Mouse (Mus musculus): ENCODE measurements around the gene Map1b. TPM values are rescaled to one million over a fixed set of nuclear protein-coding genes. Genes with fewer than 3 reads are reported as not detected.

The Map1b gene
- polyA plus RNA-seq, 1 experiment, result 81.3 TPM

DNA sequence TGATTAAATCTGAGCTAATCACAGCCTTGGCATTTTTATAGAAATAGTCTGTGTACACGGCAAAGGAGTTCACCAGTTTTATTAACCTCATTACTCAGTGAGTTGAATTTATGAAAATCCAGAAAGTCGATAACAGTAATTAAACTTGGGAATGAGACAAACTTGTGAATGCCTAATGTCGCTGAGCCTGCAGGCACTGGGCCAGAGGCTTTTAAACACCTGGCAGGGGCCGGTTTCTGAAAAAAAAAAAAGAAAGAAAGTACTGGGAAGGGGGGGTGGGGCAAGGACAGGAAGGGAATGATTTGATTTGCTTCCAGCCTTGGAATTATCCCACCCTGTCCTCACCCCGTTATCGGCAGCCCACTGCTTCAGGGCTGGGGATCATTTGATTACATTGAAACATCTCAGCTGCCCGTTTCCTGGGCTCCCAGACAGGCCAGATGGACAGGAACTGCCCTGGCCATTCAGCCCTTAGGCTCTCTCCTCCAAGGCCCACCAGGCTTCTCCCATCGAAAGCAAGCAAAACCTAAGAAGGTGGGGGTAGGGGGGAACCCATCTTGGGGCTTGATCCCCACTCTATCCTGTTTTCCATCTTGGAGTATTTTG is 21.7 kb upstream of the Map1b start:
- H3K4me3 ChIP-seq (ENCODE audit: insufficient read depth, low read length), result no peak overlapping the region
- H3K27ac ChIP-seq (ENCODE audit: insufficient read depth, low read length), result no peak overlapping the region
- H3K4me1 ChIP-seq (ENCODE audit: control insufficient read depth, insufficient read depth, low read length), result no peaks in the 10 kb centered on the region; the same call in 1 of the 2 replicates
- TF ChIP-seq POLR2A (IDR thresholded peaks at IDR 0.05; ENCODE audit: low read depth, low read length) (no peak), CTCF (IDR thresholded peaks at IDR 0.05; ENCODE audit: borderline replicate concordance, insufficient read depth, low read length) (no peak)

DNA sequence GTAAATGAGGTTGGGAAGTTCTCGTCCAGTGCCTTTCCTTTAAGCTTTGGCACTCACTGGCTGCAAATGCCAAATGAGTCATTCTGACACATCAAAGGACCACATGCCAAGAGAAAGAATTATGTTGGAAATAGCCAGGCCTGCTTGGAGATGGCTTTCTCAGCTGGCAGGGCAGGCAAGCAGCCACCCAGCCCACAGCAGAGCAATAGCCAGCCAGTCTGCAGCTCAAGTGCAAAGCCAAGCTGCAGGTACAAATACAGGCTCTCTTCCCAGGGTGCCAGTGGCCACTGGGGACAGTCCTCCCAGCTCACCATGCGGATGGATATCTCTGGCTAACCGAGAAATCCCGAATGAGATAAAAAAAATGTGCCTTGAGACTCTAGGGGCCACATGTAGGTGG is 12.1 kb upstream of the Map1b start:
- TF ChIP-seq POLR2A (IDR thresholded peaks at IDR 0.05; ENCODE audit: low read depth, low read length) (no peak), CTCF (IDR thresholded peaks at IDR 0.05; ENCODE audit: borderline replicate concordance, insufficient read depth, low read length) (no peak)
- H3K4me1 ChIP-seq (ENCODE audit: control insufficient read depth, insufficient read depth, low read length), result 0 out of 2 replicates have a peak, but pooled peaks cover 2% of the 10 kb centered on the region
- no peak overlapping the region for H3K4me3 ChIP-seq (ENCODE audit: insufficient read depth, low read length)
- no peak overlapping the region for H3K27ac ChIP-seq (ENCODE audit: insufficient read depth, low read length)

DNA sequence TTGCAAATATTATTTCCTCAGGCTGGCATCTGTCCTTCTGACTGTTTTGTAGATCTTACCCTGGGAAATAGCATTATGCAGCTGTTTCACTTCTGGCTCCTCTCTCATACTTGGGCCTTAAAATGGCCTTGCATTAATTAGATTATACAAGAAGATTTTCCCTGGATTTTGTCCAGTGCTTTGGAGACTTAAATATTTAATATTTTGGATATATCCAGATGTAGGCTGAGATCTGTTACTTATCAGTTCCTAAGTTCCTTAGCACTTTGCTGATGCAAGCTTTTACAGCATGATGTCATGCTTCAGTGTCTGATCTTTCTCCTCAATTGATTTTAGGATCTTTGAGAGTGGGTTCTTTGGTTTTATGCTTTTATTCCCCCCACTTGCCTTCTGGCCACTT is 11.6 kb upstream of the Map1b start:
- no peak for TF ChIP-seq POLR2A (IDR thresholded peaks at IDR 0.05; ENCODE audit: low read depth, low read length)
- no peak for TF ChIP-seq CTCF (IDR thresholded peaks at IDR 0.05; ENCODE audit: borderline replicate concordance, insufficient read depth, low read length)
- Histone ChIP-seq H3K27ac (ENCODE audit: insufficient read depth, low read length) (no peak overlapping the region), H3K4me1 (ENCODE audit: control insufficient read depth, insufficient read depth, low read length) (0 out of 2 replicates have a peak, but pooled peaks cover 2% of the 10 kb centered on the region), H3K4me3 (ENCODE audit: insufficient read depth, low read length) (no peak overlapping the region)

DNA sequence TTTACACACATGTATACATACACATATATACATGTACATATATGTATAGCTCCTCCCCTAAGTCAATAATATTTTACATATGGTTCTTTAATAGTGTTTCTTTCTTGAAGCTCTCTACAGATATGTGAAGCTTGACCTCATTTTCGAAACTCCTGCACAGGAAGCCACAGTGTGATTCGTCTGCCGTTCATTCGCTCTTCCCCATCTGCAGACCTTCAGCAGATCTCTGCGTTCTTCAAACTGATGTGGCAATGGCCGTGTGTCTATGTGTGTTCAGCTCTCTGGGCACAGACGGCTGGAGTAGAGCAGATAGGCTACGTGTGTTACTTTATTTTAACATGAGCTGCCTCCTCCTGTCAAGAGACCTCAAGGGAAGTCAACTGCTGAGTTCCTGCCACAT is 9.2 kb upstream of the Map1b start:
- Histone ChIP-seq H3K4me3 (ENCODE audit: insufficient read depth, low read length) (no peak overlapping the region), H3K4me1 (ENCODE audit: control insufficient read depth, insufficient read depth, low read length) (0 out of 2 replicates have a peak, but pooled peaks cover 2% of the 10 kb centered on the region), H3K27ac (ENCODE audit: insufficient read depth, low read length) (no peak overlapping the region)
- no peak for TF ChIP-seq CTCF (IDR thresholded peaks at IDR 0.05; ENCODE audit: borderline replicate concordance, insufficient read depth, low read length)
- TF ChIP-seq POLR2A (IDR thresholded peaks at IDR 0.05; ENCODE audit: low read depth, low read length), result no peak

DNA sequence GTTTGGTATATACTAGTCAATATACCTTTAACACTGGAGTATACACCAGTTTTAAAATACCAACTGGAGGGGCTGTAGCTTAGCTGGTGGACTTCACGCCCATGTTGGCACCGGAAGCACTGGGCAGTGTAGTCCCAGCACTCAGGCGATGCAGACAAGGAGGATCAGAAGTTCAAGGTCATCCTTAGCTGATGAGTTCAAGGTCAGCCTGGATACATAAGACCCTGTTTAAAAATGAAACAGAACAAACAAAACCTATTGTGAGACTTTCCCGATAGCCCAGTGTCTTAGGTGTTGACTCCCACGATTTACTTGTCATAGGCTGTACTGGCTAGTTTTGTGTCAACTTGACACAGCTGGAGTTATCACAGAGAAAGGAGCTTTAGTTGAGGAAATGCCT is 1.5 kb upstream of the Map1b start:
- Histone ChIP-seq H3K4me3 (ENCODE audit: insufficient read depth, low read length) (no peak overlapping the region), H3K4me1 (ENCODE audit: control insufficient read depth, insufficient read depth, low read length) (no peaks in the 10 kb centered on the region), H3K27ac (ENCODE audit: insufficient read depth, low read length) (no peak overlapping the region)
- no peak for TF ChIP-seq CTCF (IDR thresholded peaks at IDR 0.05; ENCODE audit: borderline replicate concordance, insufficient read depth, low read length)
- no peak for TF ChIP-seq POLR2A (IDR thresholded peaks at IDR 0.05; ENCODE audit: low read depth, low read length)

DNA sequence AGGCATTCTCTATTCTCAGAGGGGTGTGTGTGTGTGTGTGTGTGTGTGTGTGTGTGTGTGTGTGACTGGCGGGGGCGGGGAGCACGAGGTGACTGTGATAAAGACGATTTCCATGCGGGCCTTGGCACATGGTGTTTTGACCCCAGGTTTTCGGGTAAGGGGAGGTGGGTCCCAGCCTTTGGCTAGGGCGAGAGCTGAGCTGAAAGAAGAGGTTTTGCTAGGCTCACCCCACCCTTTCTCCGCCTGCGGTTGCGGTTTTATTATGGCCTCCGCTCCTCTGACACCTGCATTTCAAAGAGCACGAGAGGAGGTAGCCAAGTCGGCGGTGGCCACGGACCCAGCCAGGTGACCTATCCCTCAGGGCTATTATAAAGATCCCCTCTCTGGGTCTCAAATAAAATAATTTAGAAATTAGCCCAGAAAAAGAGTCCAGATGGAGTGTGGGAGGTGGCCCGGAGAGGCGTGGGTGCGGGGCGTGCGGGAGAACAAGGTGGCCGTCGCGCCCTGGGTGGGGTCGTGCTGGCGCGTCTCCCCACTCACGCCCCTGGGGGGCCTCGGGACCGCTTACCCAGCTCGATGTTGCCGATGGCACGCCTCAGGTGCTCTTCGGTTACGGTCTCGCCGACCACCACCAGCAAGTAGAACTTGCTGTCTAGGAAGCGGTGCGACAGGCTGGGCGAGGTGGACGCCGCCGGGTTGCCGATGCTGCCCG is 448 bp downstream of the Map1b start:
- Histone ChIP-seq H3K27ac (ENCODE audit: insufficient read depth, low read length) (peak overlapping the region; percentile 42), H3K4me1 (ENCODE audit: control insufficient read depth, insufficient read depth, low read length) (no peaks in the 10 kb centered on the region), H3K4me3 (ENCODE audit: insufficient read depth, low read length) (peak overlapping the region; percentile 78)
- TF ChIP-seq POLR2A (IDR thresholded peaks at IDR 0.05; ENCODE audit: low read depth, low read length) (no peak), CTCF (IDR thresholded peaks at IDR 0.05; ENCODE audit: borderline replicate concordance, insufficient read depth, low read length) (no peak)

DNA sequence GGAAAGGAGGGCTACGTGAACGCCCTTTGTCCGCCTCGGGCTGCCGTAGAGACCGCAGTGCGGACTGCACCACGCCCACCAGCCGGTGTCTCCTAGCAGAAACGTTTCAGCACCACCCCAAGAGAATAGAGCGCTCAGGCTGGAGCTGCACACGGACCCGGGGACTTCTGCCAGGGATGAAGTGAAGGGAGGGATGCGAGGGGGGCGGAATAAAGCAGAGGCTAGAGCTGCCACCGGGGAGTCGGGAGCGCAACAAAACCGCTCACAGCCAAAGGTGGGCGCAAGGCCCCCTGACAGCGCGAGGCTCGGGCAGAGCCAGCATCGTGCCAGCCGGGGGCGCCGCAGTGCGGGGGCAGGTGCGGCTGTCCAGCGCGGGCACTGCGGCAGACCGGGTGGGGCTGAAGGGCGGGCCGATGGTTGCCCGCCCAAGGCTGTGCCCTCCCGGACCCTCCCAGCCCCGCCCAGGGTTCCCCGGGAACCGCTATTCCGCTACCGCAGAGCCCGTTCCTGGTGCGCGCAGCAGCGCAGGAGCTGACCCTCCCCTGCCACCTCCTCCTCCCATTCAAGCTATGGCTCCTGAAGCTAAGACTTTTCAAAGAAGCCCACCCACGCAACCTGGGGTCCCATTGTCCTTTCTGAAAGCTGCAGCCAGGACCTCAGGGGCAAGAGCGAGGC is 1.3 kb downstream of the Map1b start:
- Histone ChIP-seq H3K27ac (ENCODE audit: insufficient read depth, low read length) (peak overlapping the region; percentile 43), H3K4me3 (ENCODE audit: insufficient read depth, low read length) (peak overlapping the region; percentile 78), H3K4me1 (ENCODE audit: control insufficient read depth, insufficient read depth, low read length) (no peaks in the 10 kb centered on the region)
- TF ChIP-seq CTCF (IDR thresholded peaks at IDR 0.05; ENCODE audit: borderline replicate concordance, insufficient read depth, low read length), result no peak
- TF ChIP-seq POLR2A (IDR thresholded peaks at IDR 0.05; ENCODE audit: low read depth, low read length), result peak; percentile 43; the same call in 1 of the 2 replicates

DNA sequence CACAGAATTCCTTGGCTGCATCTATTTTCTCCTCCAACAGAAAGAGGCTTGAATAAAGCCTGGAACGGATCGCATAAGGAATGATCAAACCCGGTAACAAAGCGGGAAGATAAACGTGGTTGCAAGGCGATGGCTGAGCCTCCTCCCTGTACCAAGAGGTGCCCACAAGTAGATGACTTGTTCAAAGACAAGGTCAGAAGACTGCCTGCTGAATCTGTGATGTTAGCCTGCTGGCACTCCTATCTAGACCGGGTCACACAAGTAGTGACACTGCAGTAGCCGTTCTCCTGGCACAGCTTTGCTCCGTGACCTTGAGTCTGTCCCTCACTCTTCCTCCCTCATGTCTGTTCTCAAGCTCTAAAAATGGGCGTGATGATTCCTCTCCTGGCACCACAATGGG is 2.4 kb downstream of the Map1b start:
- no peak overlapping the region for H3K27ac ChIP-seq (ENCODE audit: insufficient read depth, low read length)
- no peaks in the 10 kb centered on the region for H3K4me1 ChIP-seq (ENCODE audit: control insufficient read depth, insufficient read depth, low read length)
- H3K4me3 ChIP-seq (ENCODE audit: insufficient read depth, low read length), result peak overlapping the region; percentile 23
- TF ChIP-seq CTCF (IDR thresholded peaks at IDR 0.05; ENCODE audit: borderline replicate concordance, insufficient read depth, low read length) (no peak), POLR2A (IDR thresholded peaks at IDR 0.05; ENCODE audit: low read depth, low read length) (no peak)

DNA sequence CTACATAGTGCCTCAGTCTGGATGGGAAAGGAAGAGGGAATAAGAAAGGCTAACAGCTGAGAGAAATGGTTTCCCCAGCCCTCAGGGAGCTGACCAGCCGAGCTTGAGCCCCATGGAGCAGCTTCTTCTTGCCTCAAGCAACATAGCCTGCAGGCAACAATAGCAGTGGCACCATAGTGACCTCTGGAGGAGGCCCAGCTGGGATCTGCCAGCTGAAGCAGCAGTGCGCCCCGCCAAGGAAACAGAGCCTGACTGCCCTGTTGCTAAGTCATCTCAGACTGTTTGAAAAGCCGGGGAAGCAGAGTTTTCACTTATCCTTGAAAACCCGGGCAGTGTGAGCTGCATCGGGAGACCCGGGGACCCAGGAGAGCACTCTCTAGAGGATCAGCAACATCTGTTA is 3.2 kb downstream of the Map1b start:
- H3K4me1 ChIP-seq (ENCODE audit: control insufficient read depth, insufficient read depth, low read length), result no peaks in the 10 kb centered on the region
- no peak overlapping the region for H3K27ac ChIP-seq (ENCODE audit: insufficient read depth, low read length)
- H3K4me3 ChIP-seq (ENCODE audit: insufficient read depth, low read length), result no peak overlapping the region

DNA sequence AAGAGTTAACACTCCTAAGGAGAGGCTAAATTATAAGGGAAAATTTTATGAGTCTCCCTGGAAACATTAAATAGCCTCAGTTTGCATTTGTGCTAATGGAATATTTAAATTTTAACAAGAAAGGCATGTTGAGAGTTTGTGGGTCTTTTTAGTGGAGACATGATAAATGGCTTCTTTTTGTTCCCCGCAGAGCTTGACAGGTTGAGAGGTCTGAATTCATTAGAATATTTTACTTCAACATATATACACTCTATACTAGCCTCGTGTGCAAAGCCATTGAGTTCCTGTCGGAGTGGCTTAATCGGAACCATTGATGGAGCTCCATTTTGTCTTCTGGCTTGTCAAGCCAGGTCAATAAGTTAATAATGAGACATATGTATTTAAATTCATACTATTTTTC is 6.4 kb downstream of the Map1b start:
- TF ChIP-seq CTCF (IDR thresholded peaks at IDR 0.05; ENCODE audit: borderline replicate concordance, insufficient read depth, low read length), result no peak
- TF ChIP-seq POLR2A (IDR thresholded peaks at IDR 0.05; ENCODE audit: low read depth, low read length), result no peak
- Histone ChIP-seq H3K4me3 (ENCODE audit: insufficient read depth, low read length) (no peak overlapping the region), H3K4me1 (ENCODE audit: control insufficient read depth, insufficient read depth, low read length) (peaks cover 13% of the 10 kb centered on the region), H3K27ac (ENCODE audit: insufficient read depth, low read length) (no peak overlapping the region)

More for the DNA sequence above, 3.2 kb downstream of the Map1b start:
- TF ChIP-seq POLR2A (IDR thresholded peaks at IDR 0.05; ENCODE audit: low read depth, low read length), result no peak
- TF ChIP-seq CTCF (IDR thresholded peaks at IDR 0.05; ENCODE audit: borderline replicate concordance, insufficient read depth, low read length), result peak; percentile 34; the same call in 1 of the 2 replicates

Measured in embryonic fibroblast, embryonic 13.5 days (primary cell).